ENCODE assay signal across 11 mouse cellular contexts in the genomic region with DNA sequence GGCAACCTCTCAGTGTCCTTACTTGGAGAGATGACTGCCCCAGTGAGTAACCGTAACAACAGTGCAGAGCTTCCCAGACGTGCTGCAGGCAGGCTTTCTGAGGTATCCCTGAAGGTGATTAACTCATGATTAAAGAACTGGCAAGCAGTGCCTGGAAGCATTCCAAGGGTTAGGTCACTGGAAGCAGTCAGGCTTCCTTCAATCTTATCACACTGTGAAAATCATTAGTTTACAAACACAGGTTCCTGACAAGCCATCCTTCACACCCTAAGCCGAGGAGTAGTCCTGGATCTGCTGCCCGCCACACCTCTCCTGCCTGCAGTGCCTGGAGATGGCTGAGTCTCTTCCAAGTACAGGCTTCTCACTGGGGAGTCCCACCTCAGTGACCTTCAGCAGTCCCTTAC.
DNase-seq lines count a peak whose midpoint lies in the region; ATAC-seq and TF ChIP-seq lines count a peak whose summit lies in the region.
"Had no signal": no experiment of that assay in that cellular context is flagged by ENCODE, and none has a peak within 500 bp of the region (broad histone marks: within the 10 kb centered on the region; RNA-seq: fewer than 3 reads in every experiment).

No protein-coding gene starts in this region.

- TF ChIP-seq CTCF in small intestine, adult 2 months (IDR thresholded peaks at IDR 0.05; ENCODE audit: extremely low read depth, insufficient read length, insufficient replicate concordance, low read depth, low read length) = no peak

- H3K36me3 ChIP-seq in heart, embryonic 12.5 days = no peaks in the 10 kb centered on the region
- no peaks in the 10 kb centered on the region for H3K36me3 ChIP-seq in small intestine, adult 2 months (ENCODE audit: control insufficient read depth, insufficient read depth, low read length)
- H3K36me3 ChIP-seq: embryonic facial prominence, embryonic 13.5 days; neural tube, embryonic 12.5 days had no signal

- H3K4me1 ChIP-seq in heart, embryonic 12.5 days (replicated peaks) = peaks cover 38% of the 10 kb centered on the region
- peaks cover 13% of the 10 kb centered on the region for H3K4me1 ChIP-seq in small intestine, adult 2 months (ENCODE audit: control insufficient read depth, insufficient read depth, insufficient read length, low read length)
- H3K4me1 ChIP-seq: neural tube, embryonic 12.5 days had no signal

- H3K9ac ChIP-seq in heart, embryonic 12.5 days = no peak overlapping the region
- H3K9ac ChIP-seq: embryonic facial prominence, embryonic 13.5 days; neural tube, embryonic 12.5 days had no signal

- peak overlapping the region; percentile 55; the same call in 1 of the 2 replicates for H3K27ac ChIP-seq in heart, embryonic 12.5 days (ENCODE audit: poor library complexity, severe bottlenecking)
- peak overlapping the region; percentile 37 for H3K27ac ChIP-seq in small intestine, adult 2 months (ENCODE audit: insufficient read depth, low read depth, low read length)
- H3K27ac ChIP-seq: embryonic facial prominence, embryonic 13.5 days; neural tube, embryonic 12.5 days had no signal

- H3K9me3 ChIP-seq in heart, embryonic 12.5 days (replicated peaks) = no peaks in the 10 kb centered on the region
- H3K9me3 ChIP-seq: embryonic facial prominence, embryonic 13.5 days; neural tube, embryonic 12.5 days had no signal

- TF ChIP-seq POLR2A in small intestine, adult 2 months (IDR thresholded peaks at IDR 0.05; ENCODE audit: low read depth, low read length) = no peak

- no peaks in the 10 kb centered on the region for H3K27me3 ChIP-seq in heart, embryonic 12.5 days (replicated peaks)
- no peaks in the 10 kb centered on the region for H3K27me3 ChIP-seq in small intestine, adult 2 months (ENCODE audit: control insufficient read depth, insufficient read depth, low read length)
- H3K27me3 ChIP-seq: embryonic facial prominence, embryonic 13.5 days; neural tube, embryonic 12.5 days had no signal

- 10% methylated on average over 4 of the region's 4 CpGs for WGBS in heart, embryonic 12.5 days
- WGBS in small intestine, adult 2 months = 15% methylated on average over 4 of the region's 4 CpGs

- peak; percentile 61; the same call in 1 of the 2 replicates for ATAC-seq in heart, embryonic 12.5 days (ENCODE audit: insufficient number of reproducible peaks, low FRiP score)

- peak; percentile 3 for DNase-seq in kidney, adult 9 months
- DNase-seq in kidney, adult 18-20 months = no peak
- DNase-seq in adrenal gland, postnatal 14 days = peak; percentile 41
- no peak for DNase-seq in natural killer cell, adult 2 months (ENCODE audit: low spot score in 2 of 2)
- DNase-seq in cerebellum, adult 18-20 months = no peak
- DNase-seq in gastrocnemius, postnatal 4 days (ENCODE audit: low spot score in 2 of 2) = no peak
- DNase-seq: gastrocnemius, postnatal 14 days had no signal

- H3K4me3 ChIP-seq in heart, embryonic 12.5 days = no peak overlapping the region
- no peak overlapping the region for H3K4me3 ChIP-seq in small intestine, adult 2 months (ENCODE audit: low read depth, low read length)
- H3K4me3 ChIP-seq: embryonic facial prominence, embryonic 13.5 days; neural tube, embryonic 12.5 days had no signal

- H3K4me2 ChIP-seq in heart, embryonic 12.5 days = no peak overlapping the region; the same call in 1 of the 2 replicates
- H3K4me2 ChIP-seq: embryonic facial prominence, embryonic 13.5 days; neural tube, embryonic 12.5 days had no signal

Comparison
In these comparisons a context has a peak if more than half of its experiments do, and no peak if none do; other contexts are left out.
1. DNase-seq: peak in kidney, adult 9 months (single experiment) and adrenal gland, postnatal 14 days (single experiment); none in kidney, adult 18-20 months (single experiment), natural killer cell, adult 2 months (0 of 2), cerebellum, adult 18-20 months (0 of 2) and gastrocnemius, postnatal 4 days (0 of 2).